Mouse (Mus musculus) lung, postnatal 25 days (tissue): ENCODE measurements around the gene Myo6.
"Not testable (repeated sequence)": the region's sequence is repeated elsewhere in the genome, so short reads cannot be mapped to it uniquely, and the experiment has no call there.

ENCODE experiments used
- DNase-seq: peaks from one replicate; pipeline ENCODE4 v3.0.0; 2022; ENCODE audit warnings: low spot score

Myo6 gene

GRCm38 (mm10) chr9:80303518-80303917 lies 138.7 kb downstream of the Myo6 start:
- DNase-seq = no peak

- no peak for DNase-seq
Observed at GRCm38 (mm10) chr9:80306390-80306789, 141.6 kb downstream of the Myo6 start.

GRCm38 (mm10) chr9:80306853-80307252 lies 142.0 kb downstream of the Myo6 start:
- DNase-seq = no peak

GRCm38 (mm10) chr9:80307629-80308028 lies 142.8 kb downstream of the Myo6 start:
- DNase-seq = no peak

GRCm38 (mm10) chr9:80313610-80314009 lies 148.8 kb downstream of the Myo6 start:
- no peak for DNase-seq

GRCm38 (mm10) chr9:80315922-80316321 lies 151.1 kb downstream of the Myo6 start:
- no peak for DNase-seq

GRCm38 (mm10) chr9:80318027-80318426 lies 153.2 kb downstream of the Myo6 start:
- no peak for DNase-seq

GRCm38 (mm10) chr9:80321051-80321887 lies 156.4 kb downstream of the Myo6 start:
- DNase-seq = not testable (repeated sequence)

GRCm38 (mm10) chr9:80332153-80332552 lies 167.3 kb downstream of the Myo6 start:
- DNase-seq = peak; percentile 8

GRCm38 (mm10) chr9:80333466-80333865 lies 168.6 kb downstream of the Myo6 start:
- no peak for DNase-seq

GRCm38 (mm10) chr9:80333998-80334605 lies 169.3 kb downstream of the Myo6 start:
- DNase-seq = no peak

GRCm38 (mm10) chr9:80335660-80336357 lies 171.0 kb downstream of the Myo6 start:
- DNase-seq = no peak

GRCm38 (mm10) chr9:80338026-80338425 lies 173.2 kb downstream of the Myo6 start:
- DNase-seq = no peak

GRCm38 (mm10) chr9:80340927-80341326 lies 176.1 kb downstream of the Myo6 start:
- no peak for DNase-seq

GRCm38 (mm10) chr9:80341756-80342155 lies 176.9 kb downstream of the Myo6 start:
- no peak for DNase-seq

- no peak for DNase-seq
Observed at GRCm38 (mm10) chr9:80342520-80342919, 177.7 kb downstream of the Myo6 start.

- DNase-seq = no peak
Observed at GRCm38 (mm10) chr9:80344451-80345000, 179.7 kb downstream of the Myo6 start.

GRCm38 (mm10) chr9:80351295-80351677 lies 186.5 kb downstream of the Myo6 start:
- no peak for DNase-seq

GRCm38 (mm10) chr9:80351678-80352331 lies 187.0 kb downstream of the Myo6 start:
- no peak for DNase-seq

- no peak for DNase-seq
Observed at GRCm38 (mm10) chr9:80360063-80360462, 195.2 kb downstream of the Myo6 start.
